Mouse (Mus musculus): ENCODE results near the gene Stxbp6. TPM values are rescaled to one million over a fixed set of nuclear protein-coding genes. Genes with fewer than 3 reads are reported as not detected.

The Stxbp6 gene
- total and polyA plus RNA-seq, 3 experiments, result not detected

DNA sequence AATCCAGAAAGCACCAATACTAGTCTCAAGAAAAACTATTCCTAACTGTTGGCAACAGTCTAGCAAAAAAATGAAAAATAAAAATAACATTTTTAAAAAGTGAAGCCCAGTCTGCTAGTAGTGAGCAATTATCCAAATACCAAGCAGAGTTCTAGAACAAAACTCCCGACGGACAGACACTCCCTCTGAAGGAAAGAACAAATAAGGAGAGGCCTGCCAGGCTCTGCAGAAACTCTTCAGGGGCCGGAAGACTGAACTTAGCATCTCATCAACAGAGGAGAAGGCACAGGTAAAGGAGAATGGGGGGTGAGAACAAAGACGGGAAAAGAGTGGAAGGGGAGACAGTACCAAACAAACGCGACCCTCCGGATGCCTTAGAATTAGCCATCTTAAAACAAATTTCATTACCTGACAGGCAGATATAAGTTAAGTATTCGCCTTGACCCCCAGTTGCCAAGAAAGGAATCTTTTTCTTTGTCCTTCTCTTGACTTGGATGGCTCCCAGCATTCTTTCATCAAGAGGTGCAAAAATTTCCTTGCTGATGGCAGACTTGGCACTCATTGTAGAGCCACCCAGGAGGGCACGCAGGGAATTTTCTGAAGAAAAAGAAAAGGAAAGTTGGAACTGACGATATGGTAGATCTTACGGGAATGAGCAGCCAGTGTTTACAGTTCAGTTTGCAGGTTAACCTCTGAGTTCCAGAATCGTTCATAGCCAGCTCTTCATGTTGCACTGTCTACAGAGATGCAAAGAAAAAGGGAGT is 55.3 kb downstream of the Stxbp6 start:
- no peak for DNase-seq (ENCODE audit: extremely low read depth)
- Histone ChIP-seq H3K4me2 (ENCODE audit: insufficient read depth, low read depth, poor library complexity, severe bottlenecking) (no peak overlapping the region), H3K79me2 (replicated peaks; ENCODE audit: control insufficient read depth, extremely low read depth, insufficient read depth, poor library complexity, severe bottlenecking) (no peaks in the 10 kb centered on the region), H3K9me3 (replicated peaks; ENCODE audit: low read length) (peaks cover 40% of the 10 kb centered on the region), H3K4me1 (ENCODE audit: control insufficient read depth in 1 of 2, insufficient read depth in 2 of 2) (no peaks in the 10 kb centered on the region), H3K27ac (ENCODE audit: insufficient read depth, low read depth) (no peak overlapping the region), H3K9ac (ENCODE audit: insufficient read depth, low read depth) (no peak overlapping the region), H3K4me3 (replicated peaks in 1 of 3; ENCODE audit: low read depth in 2 of 3, low read length in 2 of 3, poor library complexity in 1 of 3) (no peak overlapping the region), H3K36me3 (replicated peaks in 1 of 2; ENCODE audit: control insufficient read depth in 1 of 2, insufficient read depth in 1 of 2, low read length in 1 of 2) (no peaks in the 10 kb centered on the region), H3K27me3 (replicated peaks) (no peaks in the 10 kb centered on the region)
- dilution Hi-C loops (cut with MboI; ENCODE audit: extremely low pct_ligation_motif_present, extremely low pct_unique_long_range_greater_than_20kb, low sequenced_read_pairs), result no loop called here
- TF ChIP-seq ZNF384 (IDR thresholded peaks at IDR 0.05; ENCODE audit: low read depth, low read length) (no peak), E2F4 (IDR thresholded peaks at IDR 0.05; ENCODE audit: insufficient replicate concordance, low read depth, low read length) (no peak)
- in situ Hi-C loops (cut with MboI; ENCODE audit: low pct_ligation_motif_present, low pct_unique_long_range_greater_than_20kb, low sequenced_read_pairs), result no loop called here

DNA sequence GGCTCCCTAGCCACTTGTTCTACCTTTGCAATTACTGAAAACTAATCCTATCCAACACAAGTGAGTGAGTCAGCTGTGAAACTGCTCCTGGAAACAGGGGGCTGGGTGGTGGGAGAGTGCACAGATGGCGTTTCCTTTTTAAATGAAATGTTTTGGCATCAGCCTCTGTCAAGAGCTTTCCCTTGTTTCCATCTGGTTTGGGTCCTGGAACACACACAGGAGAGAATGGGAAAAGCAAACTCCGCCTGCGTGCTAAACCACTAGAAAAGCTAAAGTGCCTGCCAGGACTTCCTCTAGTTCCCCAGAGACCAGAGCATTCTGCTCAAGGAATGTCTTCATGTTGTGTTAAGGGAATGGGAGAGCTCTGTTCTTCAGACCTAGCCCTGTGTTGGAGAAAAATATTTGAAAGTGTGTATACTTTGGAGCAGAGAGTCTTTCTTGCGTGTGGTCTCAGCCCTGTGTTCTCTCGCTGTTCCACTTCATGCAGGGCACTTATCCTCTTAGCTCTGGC is 61.2 kb downstream of the Stxbp6 start:
- no peak overlapping the region for H3K4me3 ChIP-seq (replicated peaks in 1 of 3; ENCODE audit: low read depth in 2 of 3, low read length in 2 of 3, poor library complexity in 1 of 3)
- in situ Hi-C loops (cut with MboI; ENCODE audit: low pct_ligation_motif_present, low pct_unique_long_range_greater_than_20kb, low sequenced_read_pairs), result no loop called here
- no peak for DNase-seq (ENCODE audit: extremely low read depth)
- TF ChIP-seq MXI1 (IDR thresholded peaks at IDR 0.05; ENCODE audit: low read depth, low read length), result no peak
- no peak for TF ChIP-seq JUND (conservative IDR thresholded peaks at IDR 0.05; ENCODE audit: low read depth, low read length)
- no peak for TF ChIP-seq ZC3H11A (IDR thresholded peaks at IDR 0.05; ENCODE audit: low read depth, low read length)
- TF ChIP-seq MAFK (IDR thresholded peaks at IDR 0.05; ENCODE audit: insufficient replicate concordance, low read length), result no peak
- TF ChIP-seq ETS1 (conservative IDR thresholded peaks at IDR 0.05; ENCODE audit: low read depth, low read length), result no peak
- no peak for TF ChIP-seq KAT2A (IDR thresholded peaks at IDR 0.05; ENCODE audit: insufficient replicate concordance, low read length)
- no peak for TF ChIP-seq POLR2A (IDR thresholded peaks at IDR 0.05; ENCODE audit: low read depth, low read length)
- no peak for TF ChIP-seq IRF4 (IDR thresholded peaks at IDR 0.05; ENCODE audit: low read depth, low read length)
- TF ChIP-seq SIN3A (IDR thresholded peaks at IDR 0.05; ENCODE audit: low read length), result no peak
- H3K36me3 ChIP-seq (replicated peaks in 1 of 2; ENCODE audit: control insufficient read depth in 1 of 2, insufficient read depth in 1 of 2, low read length in 1 of 2), result no peaks in the 10 kb centered on the region
- no peak overlapping the region for H3K9ac ChIP-seq (ENCODE audit: insufficient read depth, low read depth)
- H3K27ac ChIP-seq (ENCODE audit: insufficient read depth, low read depth), result no peak overlapping the region
- dilution Hi-C loops (cut with MboI; ENCODE audit: extremely low pct_ligation_motif_present, extremely low pct_unique_long_range_greater_than_20kb, low sequenced_read_pairs), result no loop called here
- no peaks in the 10 kb centered on the region for H3K4me1 ChIP-seq (ENCODE audit: control insufficient read depth in 1 of 2, insufficient read depth in 2 of 2)
- no peak overlapping the region for H3K4me2 ChIP-seq (ENCODE audit: insufficient read depth, low read depth, poor library complexity, severe bottlenecking)
- H3K27me3 ChIP-seq (replicated peaks), result no peaks in the 10 kb centered on the region
- no peaks in the 10 kb centered on the region for H3K79me2 ChIP-seq (replicated peaks; ENCODE audit: control insufficient read depth, extremely low read depth, insufficient read depth, poor library complexity, severe bottlenecking)
- H3K9me3 ChIP-seq (replicated peaks; ENCODE audit: low read length), result peaks cover 44% of the 10 kb centered on the region

DNA sequence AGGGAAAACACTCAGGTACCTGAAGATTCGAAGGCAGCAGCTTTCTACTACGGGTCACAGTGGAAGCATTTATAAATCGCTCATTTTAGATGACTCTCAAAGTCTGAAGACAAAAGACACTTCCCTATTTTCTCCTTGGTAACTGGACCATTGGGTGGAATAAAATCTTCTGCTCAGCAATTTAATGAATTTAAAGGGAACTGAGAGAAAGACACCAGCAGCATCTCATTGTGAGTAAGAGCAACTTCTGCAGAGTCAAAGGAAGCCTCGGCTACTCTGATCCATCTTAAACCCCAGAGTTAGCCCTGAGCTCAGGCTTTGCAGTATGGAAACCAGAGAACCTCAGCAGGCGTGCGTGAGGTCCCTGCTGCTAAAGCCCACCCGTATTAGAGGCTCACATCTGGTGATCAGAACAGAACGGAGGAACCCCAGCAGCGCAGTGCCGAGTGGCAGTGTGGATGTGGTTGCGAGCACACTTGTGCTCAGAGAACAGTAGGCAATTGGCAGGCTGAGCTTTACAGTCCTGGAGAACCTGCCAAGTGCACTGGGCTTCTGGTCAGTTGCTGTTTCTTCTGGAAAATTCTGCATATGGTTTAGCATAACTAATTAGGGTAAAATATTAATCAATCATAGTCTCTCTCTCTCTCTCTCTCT is 62.9 kb downstream of the Stxbp6 start:
- no peak for DNase-seq (ENCODE audit: extremely low read depth)
- in situ Hi-C loops (cut with MboI; ENCODE audit: low pct_ligation_motif_present, low pct_unique_long_range_greater_than_20kb, low sequenced_read_pairs), result no loop called here
- peaks cover 44% of the 10 kb centered on the region for H3K9me3 ChIP-seq (replicated peaks; ENCODE audit: low read length)
- H3K36me3 ChIP-seq (replicated peaks in 1 of 2; ENCODE audit: control insufficient read depth in 1 of 2, insufficient read depth in 1 of 2, low read length in 1 of 2), result no peaks in the 10 kb centered on the region
- H3K4me3 ChIP-seq (replicated peaks in 1 of 3; ENCODE audit: low read depth in 2 of 3, low read length in 2 of 3, poor library complexity in 1 of 3), result no peak overlapping the region
- TF ChIP-seq RCOR1 (conservative IDR thresholded peaks at IDR 0.05; ENCODE audit: low read depth, low read length), result no peak
- TF ChIP-seq CHD2 (IDR thresholded peaks at IDR 0.05; ENCODE audit: low read length), result no peak
- no peak for TF ChIP-seq CHD1 (IDR thresholded peaks at IDR 0.05; ENCODE audit: low read depth, low read length)
- TF ChIP-seq MAX (IDR thresholded peaks at IDR 0.05; ENCODE audit: low read length), result no peak
- no peak for TF ChIP-seq JUND (conservative IDR thresholded peaks at IDR 0.05; ENCODE audit: low read depth, low read length)
- TF ChIP-seq SMC3 (IDR thresholded peaks at IDR 0.05; ENCODE audit: low read depth, low read length), result no peak
- TF ChIP-seq RAD21 (IDR thresholded peaks at IDR 0.05; ENCODE audit: low read depth, low read length), result no peak
- TF ChIP-seq ZKSCAN1 (IDR thresholded peaks at IDR 0.05; ENCODE audit: borderline replicate concordance, low read depth, low read length), result no peak
- H3K9ac ChIP-seq (ENCODE audit: insufficient read depth, low read depth), result no peak overlapping the region
- dilution Hi-C loops (cut with MboI; ENCODE audit: extremely low pct_ligation_motif_present, extremely low pct_unique_long_range_greater_than_20kb, low sequenced_read_pairs), result no loop called here
- no peaks in the 10 kb centered on the region for H3K27me3 ChIP-seq (replicated peaks)
- H3K79me2 ChIP-seq (replicated peaks; ENCODE audit: control insufficient read depth, extremely low read depth, insufficient read depth, poor library complexity, severe bottlenecking), result no peaks in the 10 kb centered on the region
- H3K27ac ChIP-seq (ENCODE audit: insufficient read depth, low read depth), result no peak overlapping the region
- H3K4me2 ChIP-seq (ENCODE audit: insufficient read depth, low read depth, poor library complexity, severe bottlenecking), result no peak overlapping the region
- no peaks in the 10 kb centered on the region for H3K4me1 ChIP-seq (ENCODE audit: control insufficient read depth in 1 of 2, insufficient read depth in 2 of 2)

All from CH12.LX (cell line).